Mouse (Mus musculus) right cerebral cortex, postnatal 36 days (tissue): ENCODE results near the gene Fam98b.

Experiments used
- DNase-seq, 2 experiments: peaks; one replicate each; pipeline ENCODE4 v3.0.0; 2022; ENCODE audit warnings: low spot score in 2 of 2, mixed read lengths in 1 of 2

Fam98b gene

DNA sequence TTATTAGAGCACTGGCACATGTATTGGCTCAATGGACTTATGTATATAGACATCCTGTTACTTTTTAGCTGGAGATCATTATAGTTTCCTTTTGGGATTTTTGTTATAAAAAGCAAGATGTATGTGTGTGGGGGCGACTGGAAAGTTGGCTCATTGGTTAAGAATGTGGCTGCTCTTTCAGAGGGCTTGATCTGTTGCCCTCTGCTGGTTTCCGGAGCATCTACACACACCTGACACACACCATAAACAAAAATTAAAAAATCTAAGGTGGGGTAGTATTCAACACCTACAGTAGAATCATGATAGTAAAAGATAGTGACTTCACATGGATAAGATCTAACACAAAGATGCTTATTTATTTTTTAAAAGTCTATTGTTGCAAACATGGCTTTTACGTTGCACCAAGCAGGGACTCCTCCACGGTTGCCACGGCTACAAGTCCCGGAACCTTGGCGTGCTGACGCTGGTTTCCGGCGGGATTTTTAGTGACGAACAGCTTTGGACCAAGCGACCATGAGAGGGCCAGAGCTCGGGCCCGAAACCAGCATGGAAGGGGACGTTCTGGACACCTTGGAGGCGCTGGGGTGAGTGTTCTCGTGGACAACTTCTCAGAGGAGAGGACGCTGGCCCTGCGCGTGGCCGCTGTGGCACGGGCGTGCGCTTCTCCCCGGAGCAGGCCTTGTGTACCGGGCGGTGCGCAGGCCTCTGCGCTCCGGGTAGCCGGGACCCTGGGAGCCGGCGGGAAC lies at the start of gene Fam98b:
Gene Fam98b (plus strand): TSS at position 485 of the 746 bp plus-strand sequence.
- DNase-seq, result peak; percentile 77 to 79

DNA sequence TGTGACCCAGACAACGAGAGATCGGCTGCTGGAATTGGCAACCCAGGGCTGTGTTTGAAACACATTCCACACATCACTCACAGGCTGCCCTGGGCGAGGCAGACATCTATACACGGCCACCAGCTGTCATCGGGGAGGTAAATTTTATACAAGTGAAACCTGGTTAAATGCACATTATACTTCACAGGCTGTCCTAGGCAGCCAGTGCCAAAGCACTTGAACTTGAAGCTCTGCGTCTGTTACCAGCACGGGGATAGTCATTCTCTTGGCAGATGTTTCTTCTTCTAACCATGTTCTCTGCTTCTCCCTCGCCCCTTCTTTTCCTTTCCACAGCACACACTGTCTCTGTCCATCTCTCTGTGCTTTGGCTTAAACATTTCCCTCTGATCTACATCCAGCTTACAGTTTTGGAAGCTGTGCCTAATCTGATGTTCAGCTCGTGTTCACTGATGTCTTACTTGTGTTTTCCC lies 48.6 kb upstream of the Fam98b start:
- DNase-seq, result no peak

DNA sequence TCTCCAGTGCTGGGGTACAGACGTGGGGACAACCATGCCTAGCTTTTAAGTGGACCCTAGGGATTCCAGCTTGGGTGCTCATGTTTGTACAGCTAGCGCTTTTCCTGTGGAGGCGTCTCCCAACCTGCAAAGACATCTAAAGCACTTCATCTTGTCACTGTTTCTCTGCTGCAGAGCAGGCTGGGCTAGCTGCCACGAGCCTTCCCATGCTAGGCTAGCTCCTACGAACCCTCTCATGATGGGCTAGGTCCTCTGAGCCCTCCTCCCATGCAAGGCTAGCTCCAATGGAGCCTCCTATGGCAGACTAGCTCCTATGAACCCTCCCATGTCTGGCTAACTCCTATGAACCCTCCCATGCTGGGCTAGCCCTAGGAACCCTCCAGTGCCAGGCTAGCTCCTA lies 46.2 kb upstream of the Fam98b start:
- DNase-seq, result peak; percentile 29 to 56

DNA sequence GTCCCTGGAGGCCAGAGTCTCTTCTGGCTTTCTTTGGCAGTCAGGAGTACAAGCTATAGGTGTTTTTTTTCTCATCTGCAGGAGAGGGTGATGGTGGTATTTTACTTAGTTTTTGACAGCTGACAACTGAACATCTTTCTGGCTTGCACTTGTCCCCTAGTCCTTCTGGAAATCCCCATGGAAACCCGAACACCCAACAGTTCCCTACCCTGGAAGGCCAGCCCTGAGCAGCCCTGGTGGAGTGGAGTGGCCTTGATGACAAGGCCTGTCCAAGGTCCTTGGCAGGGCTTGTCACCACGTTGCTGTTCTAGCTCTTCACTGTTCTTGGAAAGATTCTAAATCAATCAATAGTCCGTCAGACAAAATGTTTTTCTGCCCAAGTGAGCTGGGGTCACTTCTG lies 45.0 kb upstream of the Fam98b start:
- no peak for DNase-seq

DNA sequence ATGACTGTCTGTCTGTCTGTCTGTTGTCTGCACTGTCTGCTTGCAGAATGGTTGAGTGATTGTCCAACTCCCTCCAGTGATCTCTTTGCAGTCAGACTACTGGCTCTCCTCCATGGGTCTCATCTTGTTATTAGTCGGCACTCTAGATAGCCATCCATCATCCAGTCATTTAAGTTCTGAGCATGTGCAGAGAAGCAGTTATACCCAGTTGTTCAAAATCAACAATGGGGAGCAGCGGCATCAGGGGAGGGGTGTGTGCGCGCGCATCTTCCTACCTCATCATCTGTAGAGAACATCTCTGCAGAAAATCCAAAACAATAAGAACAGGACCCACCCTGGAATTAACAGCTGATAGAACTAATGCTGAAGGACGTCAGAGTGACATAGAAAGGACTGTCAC lies 44.5 kb upstream of the Fam98b start:
- DNase-seq, result no peak

DNA sequence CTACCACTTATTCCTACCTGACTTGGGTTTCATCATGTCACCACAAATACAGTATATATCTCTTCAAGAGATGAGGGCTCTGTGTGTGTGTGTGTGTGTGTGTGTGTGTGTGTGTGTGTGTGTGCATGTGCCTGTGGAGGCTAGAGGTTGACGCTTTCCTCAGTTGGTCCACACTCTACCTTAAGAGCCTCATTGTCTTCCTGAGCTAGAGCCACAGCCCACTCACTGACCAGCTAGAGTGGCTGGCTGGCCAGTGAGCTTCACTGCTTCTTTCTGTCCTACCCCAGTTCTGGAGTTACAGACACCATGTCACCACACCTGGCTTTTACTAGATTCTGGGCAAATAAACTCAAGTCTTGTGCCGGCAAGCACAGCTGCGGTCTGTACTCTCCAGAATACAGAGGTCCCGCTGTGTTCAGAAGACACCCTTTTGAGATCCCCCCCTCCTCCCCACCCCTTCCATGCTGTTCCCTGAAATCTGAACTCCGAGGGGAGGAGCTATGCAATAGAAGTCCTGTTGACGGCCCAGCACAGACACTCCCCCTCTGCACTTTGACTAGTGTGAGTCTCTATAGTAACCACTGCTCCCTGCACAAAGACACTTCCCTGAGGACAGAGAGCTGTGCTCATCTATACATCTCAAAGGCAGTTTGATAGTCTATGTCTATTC lies 39.0 kb upstream of the Fam98b start:
- DNase-seq, result no peak

DNA sequence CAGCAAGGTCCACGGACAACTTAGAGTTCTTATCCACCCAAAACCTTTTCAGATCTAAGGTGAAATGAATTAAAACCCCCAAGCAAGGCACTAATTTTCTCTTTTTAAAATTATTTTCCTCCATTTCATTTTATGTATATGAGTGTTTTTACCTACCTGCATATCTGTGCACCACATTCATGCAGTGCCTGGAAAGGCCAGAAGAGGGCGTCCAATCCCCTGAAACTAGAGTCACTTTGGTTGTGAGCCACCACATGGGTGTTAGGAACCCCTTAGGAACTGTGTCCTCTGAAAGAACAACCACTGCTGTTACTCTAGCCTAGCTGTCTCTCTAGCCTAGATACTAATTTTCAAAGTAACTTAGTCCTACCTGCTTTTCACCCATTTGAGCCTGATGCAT lies 33.4 kb upstream of the Fam98b start:
- no peak for DNase-seq

DNA sequence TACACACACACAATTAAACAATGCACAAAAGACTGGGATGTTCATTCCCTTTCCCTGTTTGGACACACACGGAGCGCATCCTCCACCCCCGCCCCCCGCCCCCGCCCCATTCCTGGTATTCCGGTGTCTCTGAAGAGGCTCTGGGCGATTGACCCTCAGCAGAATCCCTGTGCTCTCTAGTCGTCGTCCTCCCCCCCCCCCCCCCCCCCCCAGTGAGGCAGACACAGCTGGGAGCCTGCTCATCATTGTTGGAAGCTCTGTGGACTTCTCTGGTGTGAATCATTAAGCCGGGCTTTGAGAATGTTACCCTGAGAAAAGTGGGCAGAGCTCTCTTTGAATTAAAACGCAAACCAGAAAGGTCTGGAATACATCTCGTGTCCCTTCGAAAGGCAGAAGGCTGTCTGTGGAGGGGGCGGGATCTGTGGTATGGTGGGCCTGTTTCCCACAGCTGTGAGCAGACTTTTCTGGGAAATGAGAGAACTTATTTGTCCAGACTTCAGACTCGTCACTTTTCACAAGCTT lies 31.8 kb upstream of the Fam98b start:
- peak in 1 of 2 experiments; percentile 36 for DNase-seq

DNA sequence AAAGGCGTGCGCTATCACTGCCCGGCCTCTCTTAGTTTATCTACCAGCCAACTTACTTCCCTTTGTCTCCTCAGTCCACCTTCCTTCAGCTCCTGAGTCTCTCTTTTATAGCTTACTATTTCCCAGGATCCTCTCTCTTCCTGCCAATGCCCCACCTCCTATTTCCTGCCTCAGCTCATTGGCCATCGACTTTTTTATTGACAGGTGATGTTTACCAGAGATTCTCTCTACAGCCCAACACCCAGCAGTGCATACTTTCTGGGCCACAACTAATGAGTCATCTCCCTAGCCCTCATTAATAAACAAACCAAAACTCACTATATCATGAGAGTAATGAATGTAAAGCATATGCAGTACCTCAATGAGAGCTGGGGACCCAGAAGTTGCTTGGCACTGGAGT lies 30.0 kb upstream of the Fam98b start:
- DNase-seq, result no peak

DNA sequence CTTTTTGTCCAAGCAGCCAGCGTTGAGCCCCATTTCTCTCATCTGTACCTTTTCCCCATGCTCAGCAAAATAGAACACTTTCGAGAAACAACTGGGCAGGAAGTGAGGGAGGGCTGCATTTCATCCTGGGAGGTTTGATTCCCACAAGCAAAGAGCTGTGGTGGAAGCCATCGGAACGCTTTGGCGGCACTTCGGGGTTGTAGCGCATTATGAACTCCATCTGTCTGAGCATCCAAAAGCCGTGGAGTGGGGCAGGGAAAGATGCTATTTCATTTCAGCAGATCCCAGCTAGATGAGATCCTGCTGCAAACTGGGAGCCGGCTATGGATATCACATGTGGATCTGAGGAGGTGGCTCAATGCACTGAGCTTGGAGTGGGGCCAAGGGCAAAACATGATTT lies 26.9 kb upstream of the Fam98b start:
- DNase-seq, result no peak

DNA sequence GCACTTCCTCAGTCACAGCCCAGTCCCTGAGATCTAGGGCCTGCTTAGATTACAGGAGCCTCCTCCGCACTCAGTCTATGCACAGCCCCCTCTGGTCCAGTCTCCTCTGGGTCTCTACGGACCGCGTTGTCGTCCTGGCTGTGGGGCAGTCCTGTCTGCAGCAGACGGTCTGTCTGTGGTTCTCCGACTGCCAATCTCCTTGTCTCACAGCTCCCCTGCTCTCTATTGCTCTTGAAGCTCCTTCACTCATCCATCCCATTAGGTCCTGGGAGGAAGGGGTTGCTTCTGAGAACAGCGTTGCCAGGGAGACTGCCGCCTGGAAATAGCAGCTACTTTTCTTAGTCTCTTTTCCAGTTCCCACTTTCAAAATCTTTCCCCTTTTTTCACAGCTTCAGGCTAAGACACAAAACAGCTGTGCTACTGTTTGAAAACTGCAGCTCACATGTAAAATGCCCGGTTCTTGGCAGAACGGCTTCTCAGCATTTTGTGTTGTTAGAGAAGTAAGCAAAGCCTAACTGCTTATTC lies 20.9 kb upstream of the Fam98b start:
- DNase-seq, result peak; percentile 11 to 56

DNA sequence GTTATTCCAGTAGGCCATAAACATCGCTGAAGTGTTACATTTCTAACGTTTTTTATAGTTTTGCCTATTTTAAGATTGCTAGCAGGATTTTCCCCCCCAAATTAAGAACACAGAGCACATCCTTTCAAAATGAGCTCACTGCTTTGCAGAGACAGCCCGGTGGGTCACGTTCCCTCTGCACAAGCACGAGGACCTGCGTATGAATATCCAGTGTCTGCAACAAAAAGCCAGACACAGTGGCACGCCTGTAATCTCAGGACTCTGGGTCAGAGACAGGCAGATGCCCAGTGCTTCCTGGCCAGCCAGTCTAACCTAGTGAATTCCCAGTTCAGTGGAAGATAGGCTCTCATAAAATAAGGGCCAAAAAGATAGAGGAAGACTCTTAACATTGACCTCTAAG lies 19.3 kb upstream of the Fam98b start:
- DNase-seq, result peak in 1 of 2 experiments; percentile 16

DNA sequence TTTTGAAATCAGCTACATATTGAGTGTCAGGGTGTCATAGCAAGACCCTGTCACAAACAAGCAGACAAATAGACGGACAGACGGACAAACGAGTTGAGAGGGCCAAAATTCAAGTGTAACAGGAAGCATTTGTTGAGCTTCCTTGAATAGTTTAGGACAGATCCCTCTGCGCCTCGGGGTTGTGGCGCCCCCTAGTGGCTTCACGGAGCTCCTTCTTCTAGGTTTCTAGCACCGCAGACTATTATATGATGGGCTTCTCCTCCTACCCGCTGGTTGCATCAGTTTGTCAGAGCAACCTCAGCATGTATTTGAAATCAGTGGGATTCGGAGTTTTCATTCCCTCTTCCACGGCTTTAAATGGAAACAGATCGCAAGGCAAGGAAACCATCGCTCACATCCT lies 18.3 kb upstream of the Fam98b start:
- DNase-seq, result peak; percentile 67 to 70

DNA sequence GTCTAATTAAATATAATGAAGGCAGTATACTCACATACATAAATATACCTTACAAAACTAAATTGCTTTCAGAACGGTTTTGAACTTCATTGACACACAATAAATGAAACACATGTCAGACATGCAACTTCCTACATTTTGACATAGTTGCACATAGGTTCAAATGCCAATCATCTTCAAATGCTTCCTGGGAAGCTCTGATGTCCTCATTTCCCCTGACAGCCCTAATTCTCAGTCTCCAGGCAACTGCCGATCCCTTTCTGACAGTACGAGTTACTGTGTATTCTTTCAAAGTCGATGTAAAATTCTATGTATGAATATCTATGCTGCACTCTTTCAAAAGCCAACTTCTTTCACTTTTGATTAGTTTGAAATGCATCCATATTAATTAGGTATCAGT lies 7.6 kb upstream of the Fam98b start:
- no peak for DNase-seq

DNA sequence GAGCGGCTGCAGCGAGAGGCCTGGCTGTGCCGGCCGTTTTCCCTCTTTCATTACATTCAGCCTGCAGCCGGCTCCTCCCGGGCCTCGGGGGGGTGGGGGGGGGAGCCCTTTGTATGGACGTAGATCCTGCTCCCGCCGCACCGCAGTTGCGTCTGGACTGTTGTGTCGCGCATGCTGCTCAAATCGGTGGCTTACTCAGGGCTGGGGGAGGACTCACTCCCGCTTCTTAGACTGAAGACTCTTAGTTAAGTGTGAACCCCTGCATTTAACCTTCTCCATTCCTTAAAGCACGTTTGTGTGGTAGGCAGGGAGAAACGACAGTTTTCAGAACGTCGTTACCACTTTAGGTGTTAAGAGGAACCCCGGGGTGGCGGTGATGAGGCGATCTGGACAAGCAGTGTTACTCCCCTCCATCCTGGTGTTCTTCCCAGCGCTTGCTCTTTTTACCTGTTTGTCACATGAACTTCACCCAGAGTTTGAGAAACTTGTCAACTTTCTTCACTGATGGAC lies 517 bp downstream of the Fam98b start:
- peak in 1 of 2 experiments; percentile 11 for DNase-seq

DNA sequence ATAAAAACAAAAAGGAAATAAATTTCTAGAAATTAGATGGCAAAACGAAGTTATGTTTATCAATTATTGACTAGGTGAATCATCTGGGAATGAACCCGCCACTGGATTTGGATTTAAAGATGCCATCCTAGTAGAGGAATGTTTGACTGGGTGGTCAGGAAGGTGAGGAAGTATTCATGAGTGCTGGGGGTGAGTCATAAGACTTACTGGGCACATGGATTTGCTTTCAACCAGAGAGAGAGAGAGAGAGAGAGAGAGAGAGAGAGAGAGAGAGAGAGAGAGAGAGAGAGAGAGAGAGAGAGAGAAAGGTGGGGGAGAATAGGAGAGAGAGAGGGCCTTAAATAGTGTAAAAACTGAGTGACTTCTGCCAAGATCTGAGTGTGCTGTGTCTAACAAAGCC lies 5.9 kb downstream of the Fam98b start:
- no peak for DNase-seq

DNA sequence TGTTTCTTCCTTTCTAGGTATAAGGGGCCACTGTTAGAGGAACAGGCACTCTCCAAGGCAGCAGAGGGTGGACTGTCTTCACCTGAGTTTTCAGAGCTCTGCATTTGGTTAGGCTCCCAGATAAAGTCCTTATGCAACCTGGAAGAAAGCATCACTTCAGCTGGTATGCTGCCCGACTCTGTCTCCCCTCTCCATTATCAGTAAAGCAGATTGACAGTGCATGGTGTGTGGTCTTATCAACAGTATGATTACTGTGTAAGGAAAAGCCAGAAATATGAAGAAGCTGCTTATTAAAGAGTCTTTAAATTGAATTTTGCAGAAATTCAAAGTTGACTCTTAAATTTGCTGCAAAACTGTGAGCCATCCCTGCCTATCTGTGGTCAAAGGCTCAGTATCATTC lies 8.1 kb downstream of the Fam98b start:
- DNase-seq, result no peak

DNA sequence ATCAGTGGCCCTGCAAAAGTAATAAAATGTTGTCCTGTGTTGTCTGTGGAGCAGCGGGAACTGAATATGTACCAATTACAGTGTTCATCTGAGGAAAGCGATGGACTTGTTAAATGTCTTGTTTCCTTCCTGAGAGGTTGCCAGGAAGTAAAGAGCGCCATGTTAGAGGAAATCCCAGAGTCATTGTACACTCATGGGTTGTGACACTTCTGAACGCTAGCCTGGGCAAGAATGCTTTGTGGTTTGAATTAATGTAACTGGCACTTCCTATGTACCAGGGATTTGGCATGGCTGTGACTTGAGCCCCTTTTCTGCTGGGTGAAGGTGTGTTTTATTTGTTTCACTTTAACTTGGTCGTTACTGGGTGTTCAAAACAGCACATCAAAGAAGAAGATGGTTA lies 12.6 kb downstream of the Fam98b start:
- DNase-seq, result no peak

DNA sequence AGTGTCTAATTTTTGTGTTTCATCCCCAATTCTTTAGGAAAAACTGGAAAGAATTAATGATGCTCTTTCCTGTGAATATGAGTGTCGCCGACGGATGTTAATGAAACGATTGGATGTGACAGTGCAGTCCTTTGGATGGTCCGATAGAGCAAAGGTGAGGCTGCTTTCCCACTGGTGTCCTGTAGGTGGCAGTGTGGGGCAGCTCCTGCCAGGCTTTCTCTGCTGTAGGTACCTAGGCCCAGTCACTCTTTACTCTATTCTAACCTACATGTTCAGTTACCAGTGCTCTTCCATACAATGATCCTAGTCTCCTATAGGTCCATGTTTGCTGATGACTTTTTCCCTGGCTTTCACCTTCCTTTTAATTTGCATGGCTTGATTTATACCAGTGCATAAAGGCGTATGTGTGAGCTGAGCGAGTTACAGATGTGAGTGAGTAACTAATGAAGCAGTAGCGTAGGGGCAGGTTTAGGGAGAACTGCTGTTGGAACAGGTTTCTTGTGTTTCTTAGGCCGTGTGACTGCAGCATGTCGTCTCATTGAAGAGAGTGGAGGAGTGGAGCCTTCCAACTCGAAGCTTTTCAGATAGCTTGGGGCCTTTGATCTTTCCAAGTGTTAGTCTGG lies 14.4 kb downstream of the Fam98b start:
- DNase-seq, result peak; percentile 44 to 47

DNA sequence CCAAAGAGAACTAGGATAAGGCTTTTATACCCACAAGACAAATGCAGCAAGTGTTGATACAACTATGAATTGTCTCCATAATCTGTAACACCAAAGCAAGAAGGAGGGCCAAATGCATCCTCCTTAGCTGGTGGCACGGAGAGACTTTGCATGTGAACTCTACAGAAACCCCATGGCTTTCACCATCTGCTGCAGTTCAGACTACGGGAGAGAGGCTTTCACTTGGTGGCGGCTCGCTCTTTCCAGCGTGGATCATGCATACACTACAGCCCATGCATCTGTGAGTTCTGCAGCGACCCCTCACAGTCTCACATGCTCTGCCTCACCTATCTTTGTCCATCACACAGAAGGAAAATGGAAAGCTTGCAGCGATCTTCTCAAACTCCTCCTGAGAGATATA lies 38.8 kb downstream of the Fam98b start:
- DNase-seq, result no peak

DNA sequence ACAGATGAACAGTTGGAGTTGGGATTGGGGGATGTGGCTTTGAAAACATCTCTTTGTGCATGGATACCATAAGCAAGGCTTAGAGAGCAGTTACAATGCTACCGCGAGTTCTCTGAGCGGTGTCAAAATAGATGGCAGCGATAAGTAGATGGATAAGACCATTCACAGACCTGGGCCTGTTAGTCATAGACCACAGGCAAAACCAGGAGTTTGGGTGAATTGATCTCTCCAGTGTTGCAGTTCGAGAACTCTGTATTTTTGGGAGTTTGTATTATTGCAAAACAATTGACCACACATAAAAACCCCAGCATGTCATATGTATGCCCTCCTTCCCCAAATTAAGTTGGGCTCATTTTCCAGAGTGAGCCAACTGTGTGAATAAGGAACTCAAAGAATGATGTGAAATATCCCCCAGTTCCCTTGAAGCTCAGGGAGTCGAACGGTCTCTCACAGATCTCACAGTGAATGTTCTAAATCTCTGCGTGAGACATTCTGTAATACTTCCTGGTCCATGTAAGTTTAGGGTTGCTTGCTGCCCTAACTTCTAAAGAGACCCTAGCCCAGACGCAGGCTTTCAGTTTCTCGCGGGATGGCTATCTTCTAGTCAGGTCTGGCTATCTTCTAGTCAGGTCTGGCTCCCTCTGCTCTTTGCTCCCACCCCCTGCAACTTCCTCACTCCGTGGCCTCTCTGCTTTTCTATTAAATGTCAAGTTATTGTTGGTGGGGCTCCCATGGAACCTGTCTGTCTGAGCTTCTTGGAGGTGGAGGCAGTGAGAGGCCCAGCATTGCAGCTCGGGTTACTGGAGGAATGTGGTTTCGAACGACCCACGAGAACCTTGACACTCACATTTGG lies 50.3 kb downstream of the Fam98b start:
- DNase-seq, result no peak
